20 mouse cellular contexts compared by ENCODE assay signal in the genomic region with DNA sequence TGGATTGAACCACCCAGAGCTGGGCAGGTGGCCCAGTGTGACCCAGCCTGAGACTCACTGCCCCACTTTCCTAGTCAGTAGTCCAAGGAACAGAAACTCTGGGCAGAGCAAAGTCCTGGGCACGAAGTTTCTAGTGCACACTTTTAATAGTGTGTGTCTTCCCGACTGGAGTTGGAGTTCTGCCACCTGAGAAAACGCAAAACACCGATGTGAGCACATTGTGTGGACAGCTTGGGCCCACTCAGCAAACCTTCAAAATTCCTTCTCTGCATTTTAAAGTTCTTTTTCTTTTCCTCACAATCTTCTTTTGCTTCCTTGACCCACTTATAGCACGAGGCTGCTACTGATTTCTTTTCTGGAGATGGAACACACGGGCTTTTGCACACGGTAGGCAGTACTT.
DNase-seq lines count a peak whose midpoint lies in the region; ATAC-seq and TF ChIP-seq lines count a peak whose summit lies in the region.
"Had no signal": no experiment of that assay in that cellular context is flagged by ENCODE, and none has a peak within 500 bp of the region (broad histone marks: within the 10 kb centered on the region; RNA-seq: fewer than 3 reads in every experiment).

No protein-coding gene starts in this region.

- DNase-seq in frontal cortex, postnatal 25 days (ENCODE audit: low spot score in 2 of 2): no peak
- peak; percentile 17 to 31 for DNase-seq in left cerebral cortex, adult 18-20 months (ENCODE audit: low spot score in 2 of 2)
- no peak for DNase-seq in left cerebral cortex, adult 2 months (ENCODE audit: extremely low spot score in 1 of 2, low spot score in 2 of 2)
- DNase-seq in right cerebral cortex, postnatal 10 days (ENCODE audit: low spot score in 2 of 2): peak; percentile 45 to 49
- DNase-seq in right cerebral cortex, postnatal 4 days: no peak
- DNase-seq in layer of hippocampus, adult 2 months (ENCODE audit: low spot score in 2 of 2): no peak
- no peak for DNase-seq in urinary bladder, postnatal 25 days (ENCODE audit: low spot score)
- DNase-seq: adrenal gland, postnatal 36 days; cerebellum, adult 11 months; cerebellum, adult 9-11 months; gastrocnemius, postnatal 10 days; heart, postnatal 4 days; thymus, postnatal 14 days had no signal

- H3K4me3 ChIP-seq in left cerebral cortex, adult 2 months: no peak overlapping the region
- no peak overlapping the region for H3K4me3 ChIP-seq in layer of hippocampus, adult 2 months
- H3K4me3 ChIP-seq: heart, embryonic 10.5 days; midbrain, embryonic 15.5 days; neural tube, embryonic 13.5 days had no signal

- peak; percentile 87 for ATAC-seq in frontal cortex, adult (ENCODE audit: low TSS enrichment)
- ATAC-seq: inflammation-experienced regulatory T-cells, adult 6 months; midbrain, embryonic 15.5 days had no signal

- no peak overlapping the region for H3K27ac ChIP-seq in left cerebral cortex, adult 2 months
- H3K27ac ChIP-seq in layer of hippocampus, adult 2 months: no peak overlapping the region
- H3K27ac ChIP-seq: heart, embryonic 10.5 days; hindbrain, embryonic 14.5 days; macrophage; midbrain, embryonic 15.5 days; neural tube, embryonic 13.5 days had no signal

- no peak for TF ChIP-seq CTCF in left cerebral cortex, adult 2 months (IDR thresholded peaks at IDR 0.05)
- no peak for TF ChIP-seq CTCF in layer of hippocampus, adult 2 months (conservative IDR thresholded peaks at IDR 0.05)

- intact Hi-C loops in left cerebral cortex, adult 2 months (cut with DNase I): no loop called here

Comparison
In these comparisons a context has a peak if more than half of its experiments do, and no peak if none do; other contexts are left out.
1. DNase-seq: peak in left cerebral cortex, adult 18-20 months (2 of 2) and right cerebral cortex, postnatal 10 days (2 of 2); none in frontal cortex, postnatal 25 days (0 of 2), left cerebral cortex, adult 2 months (0 of 2), right cerebral cortex, postnatal 4 days (single experiment), layer of hippocampus, adult 2 months (0 of 2) and urinary bladder, postnatal 25 days (single experiment).